Mouse (Mus musculus) thymus, adult 2 months (tissue): ENCODE data around the gene Cap2.

ENCODE experiments used
- CTCF ChIP-seq: fragments of 200-500 bp; IDR thresholded peaks from 2 replicates; pipeline ENCODE4 v1.5.1; 2012; ENCODE audit warnings: mild to moderate bottlenecking, control low read depth, low read length, moderate library complexity, borderline replicate concordance; ENCODE audit not compliant: control insufficient read depth, poor library complexity, insufficient read depth; ENCODE audit errors: extremely low read depth
- POLR2A ChIP-seq: fragments of 200-500 bp; IDR thresholded peaks from 2 replicates; pipeline ENCODE4 v1.6.1; 2012; ENCODE audit warnings: mild to moderate bottlenecking, low read length, control low read depth, moderate library complexity; ENCODE audit not compliant: control insufficient read depth, poor library complexity, insufficient read depth; ENCODE audit errors: extremely low read depth

GRCm38 (mm10) chr13:46590885-46591284 lies 89.2 kb downstream of the Cap2 start:
- TF ChIP-seq POLR2A = no peak
- no peak for TF ChIP-seq CTCF
